Mouse (Mus musculus): ENCODE results near the gene Cstad. TPM values are rescaled to one million over a fixed set of nuclear protein-coding genes. Genes with fewer than 3 reads are reported as not detected.
A peak's percentile ranks its signal among the peaks of the same experiment; 100 is the strongest.

Cstad gene
- polyA plus RNA-seq, 1 experiment from 2014 or later = 0.51 TPM

DNA sequence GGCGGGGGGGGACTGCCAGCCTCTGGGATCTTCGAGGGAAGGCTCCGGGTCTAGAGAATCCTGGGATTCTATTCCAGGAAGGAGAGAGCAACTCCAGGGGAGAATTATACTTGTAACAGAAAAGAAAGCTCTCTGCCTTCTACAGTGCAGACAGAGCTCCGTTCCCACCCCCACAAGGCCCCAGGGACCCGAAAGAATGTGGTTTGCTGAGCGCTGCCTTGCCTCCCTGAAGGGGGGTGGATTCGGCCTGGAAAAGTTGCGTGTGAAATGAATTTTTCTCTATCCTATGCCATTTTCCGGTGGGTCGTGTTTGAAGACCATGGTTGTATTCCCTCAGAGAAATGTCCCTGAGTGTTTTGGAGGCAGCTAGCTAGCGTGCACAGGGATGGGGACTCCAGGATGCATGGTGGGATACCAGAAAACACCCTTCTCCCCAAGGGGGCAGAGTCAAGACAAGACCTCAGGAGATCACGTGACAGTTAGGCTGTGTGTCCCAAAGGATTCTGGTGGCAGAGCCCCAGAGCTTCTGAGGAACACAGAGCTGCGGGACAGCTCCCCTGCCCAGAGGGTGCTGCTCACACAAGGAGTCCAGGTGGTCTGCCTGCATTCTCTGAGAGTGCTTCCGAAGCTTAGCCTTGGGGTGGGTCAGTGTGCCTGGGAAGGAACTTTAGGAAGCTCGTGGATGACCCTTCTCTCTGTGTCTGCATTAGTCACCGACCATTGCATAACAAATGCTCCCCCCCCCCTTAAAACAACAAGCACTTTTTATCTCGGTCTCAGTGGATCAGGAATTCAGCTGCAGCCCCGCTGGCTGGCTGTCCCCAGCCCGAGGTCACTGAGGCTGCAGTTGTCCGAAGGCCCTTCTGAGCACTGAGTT, 6.4 kb downstream of the Cstad start:
- Histone ChIP-seq H3K4me2 (peak overlapping the region; percentile 11), H3K27me3 (no peaks in the 10 kb centered on the region), H3K4me1 (replicated peaks) (peaks cover 55% of the 10 kb centered on the region), H3K4me3 (no peak overlapping the region), H3K9ac (0 out of 2 replicates have a peak overlapping the region, but pooled peaks have one; percentile 2), H3K9me3 (no peaks in the 10 kb centered on the region), H3K27ac (replicated peaks) (peak overlapping the region; percentile 62), H3K36me3 (no peaks in the 10 kb centered on the region)
- ATAC-seq (ENCODE audit: low FRiP score, low read depth) = no peak
- WGBS = 11% methylated on average over 19 of the region's 20 CpGs

DNA sequence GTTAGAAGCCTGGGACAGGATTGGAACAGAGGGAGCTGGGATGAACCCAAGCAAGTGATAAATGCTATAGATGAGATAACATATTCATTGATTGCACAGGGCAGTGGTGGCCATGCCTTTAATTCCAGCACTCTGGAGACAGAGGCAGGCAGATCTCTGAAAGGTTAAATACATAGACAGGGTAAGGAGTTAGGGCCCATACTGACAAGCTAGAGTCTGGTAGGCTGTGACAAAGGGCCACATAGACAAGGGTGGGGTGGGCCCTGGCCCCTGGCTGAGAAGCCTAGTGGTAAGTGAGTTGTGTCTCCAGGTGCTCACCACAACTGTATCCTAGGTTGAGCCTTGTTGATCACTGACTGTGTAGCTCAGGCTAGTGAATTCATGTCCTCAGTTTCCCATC, 7.6 kb downstream of the Cstad start:
- no peaks in the 10 kb centered on the region for H3K9me3 ChIP-seq
- no peak for ATAC-seq (ENCODE audit: low FRiP score, low read depth)
- H3K36me3 ChIP-seq = no peaks in the 10 kb centered on the region
- H3K27me3 ChIP-seq = no peaks in the 10 kb centered on the region
- H3K4me1 ChIP-seq (replicated peaks) = peaks cover 67% of the 10 kb centered on the region
- H3K9ac ChIP-seq = no peak overlapping the region
- no peak overlapping the region for H3K27ac ChIP-seq (replicated peaks)
- no peak overlapping the region for H3K4me3 ChIP-seq
- H3K4me2 ChIP-seq = no peak overlapping the region

GRCm38 (mm10) chr2:30603731-30604130, 8.9 kb downstream of the Cstad start:
- 61% methylated on average over 5 of the region's 5 CpGs for WGBS
- Histone ChIP-seq H3K36me3 (no peaks in the 10 kb centered on the region), H3K4me3 (no peak overlapping the region), H3K27ac (replicated peaks) (no peak overlapping the region), H3K27me3 (no peaks in the 10 kb centered on the region), H3K9ac (no peak overlapping the region), H3K4me1 (replicated peaks) (peaks cover 78% of the 10 kb centered on the region), H3K4me2 (no peak overlapping the region), H3K9me3 (no peaks in the 10 kb centered on the region)
- ATAC-seq (ENCODE audit: low FRiP score, low read depth) = no peak

GRCm38 (mm10) chr2:30604880-30605761, 10.3 kb downstream of the Cstad start:
- Histone ChIP-seq H3K9me3 (no peaks in the 10 kb centered on the region), H3K27ac (replicated peaks) (peak overlapping the region; percentile 80; the same call in 1 of the 2 replicates), H3K9ac (0 out of 2 replicates have a peak overlapping the region, but pooled peaks have one; percentile 6), H3K4me2 (peak overlapping the region; percentile 46), H3K4me1 (replicated peaks) (peaks cover 83% of the 10 kb centered on the region), H3K27me3 (no peaks in the 10 kb centered on the region), H3K36me3 (no peaks in the 10 kb centered on the region), H3K4me3 (no peak overlapping the region)
- WGBS = 3% methylated on average over 32 of the region's 32 CpGs
- ATAC-seq (ENCODE audit: low FRiP score, low read depth) = no peak

- no peak overlapping the region for H3K4me2 ChIP-seq
- peaks cover 78% of the 10 kb centered on the region for H3K4me1 ChIP-seq (replicated peaks)
- H3K9me3 ChIP-seq = no peaks in the 10 kb centered on the region
- no peaks in the 10 kb centered on the region for H3K36me3 ChIP-seq
- peak overlapping the region; percentile 80 for H3K27ac ChIP-seq (replicated peaks)
- no peaks in the 10 kb centered on the region for H3K27me3 ChIP-seq
- no peak overlapping the region for H3K4me3 ChIP-seq
- H3K9ac ChIP-seq = 0 out of 2 replicates have a peak overlapping the region, but pooled peaks have one; percentile 6
- ATAC-seq (ENCODE audit: low FRiP score, low read depth) = no peak
- 19% methylated on average over 6 of the region's 6 CpGs for WGBS
Observed at GRCm38 (mm10) chr2:30605762-30606051, 10.9 kb downstream of the Cstad start.

DNA sequence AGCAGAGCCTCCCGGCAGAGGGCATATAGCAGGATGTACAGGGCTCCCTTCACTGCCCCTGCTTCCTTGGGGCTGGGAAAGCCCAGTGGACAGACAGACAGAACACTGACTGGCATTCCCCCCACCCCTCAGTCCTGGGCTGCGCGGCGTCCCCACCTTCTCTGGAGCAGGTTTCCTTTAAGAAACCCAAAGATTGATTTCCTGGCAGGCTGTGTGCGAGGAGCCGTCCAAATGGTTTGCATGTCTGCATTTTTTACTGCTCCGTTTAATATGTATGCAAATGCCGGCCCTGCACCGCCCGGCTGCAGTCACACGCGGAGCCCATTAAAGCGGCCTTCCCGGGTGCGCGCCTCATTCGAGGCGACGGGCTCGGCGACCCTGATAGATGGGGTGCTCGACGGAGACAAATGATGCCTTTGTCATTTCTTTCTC, 11.8 kb downstream of the Cstad start:
- H3K36me3 ChIP-seq = no peaks in the 10 kb centered on the region
- no peaks in the 10 kb centered on the region for H3K9me3 ChIP-seq
- no peaks in the 10 kb centered on the region for H3K27me3 ChIP-seq
- H3K27ac ChIP-seq (replicated peaks) = peak overlapping the region; percentile 80
- H3K4me1 ChIP-seq (replicated peaks) = peaks cover 68% of the 10 kb centered on the region
- 11% methylated on average over 23 of the region's 23 CpGs for WGBS
- no peak overlapping the region for H3K4me3 ChIP-seq
- peak; percentile 65 for ATAC-seq (ENCODE audit: low FRiP score, low read depth)
- peak overlapping the region; percentile 28 for H3K4me2 ChIP-seq
- H3K9ac ChIP-seq = no peak overlapping the region

GRCm38 (mm10) chr2:30607941-30608340, 13.1 kb downstream of the Cstad start:
- no peak overlapping the region for H3K4me3 ChIP-seq
- peaks cover 60% of the 10 kb centered on the region for H3K4me1 ChIP-seq (replicated peaks)
- no peaks in the 10 kb centered on the region for H3K36me3 ChIP-seq
- H3K9ac ChIP-seq = no peak overlapping the region
- peak overlapping the region; percentile 80 for H3K27ac ChIP-seq (replicated peaks)
- WGBS = 53% methylated on average over 8 of the region's 8 CpGs
- no peaks in the 10 kb centered on the region for H3K9me3 ChIP-seq
- H3K4me2 ChIP-seq = no peak overlapping the region
- ATAC-seq (ENCODE audit: low FRiP score, low read depth) = no peak
- no peaks in the 10 kb centered on the region for H3K27me3 ChIP-seq

GRCm38 (mm10) chr2:30608690-30609201, 13.9 kb downstream of the Cstad start:
- Histone ChIP-seq H3K27ac (replicated peaks) (0 out of 2 replicates have a peak overlapping the region, but pooled peaks have one; percentile 80), H3K4me1 (replicated peaks) (peaks cover 58% of the 10 kb centered on the region), H3K9ac (no peak overlapping the region), H3K4me3 (no peak overlapping the region), H3K36me3 (no peaks in the 10 kb centered on the region), H3K9me3 (no peaks in the 10 kb centered on the region), H3K4me2 (no peak overlapping the region), H3K27me3 (no peaks in the 10 kb centered on the region)
- 40% methylated on average over 10 of the region's 10 CpGs for WGBS
- no peak for ATAC-seq (ENCODE audit: low FRiP score, low read depth)

- Histone ChIP-seq H3K27ac (replicated peaks) (peak overlapping the region; percentile 79), H3K9ac (peak overlapping the region; percentile 28), H3K27me3 (no peaks in the 10 kb centered on the region), H3K4me1 (replicated peaks) (peaks cover 24% of the 10 kb centered on the region), H3K4me2 (peak overlapping the region; percentile 47), H3K9me3 (no peaks in the 10 kb centered on the region), H3K36me3 (no peaks in the 10 kb centered on the region), H3K4me3 (peak overlapping the region; percentile 15)
- ATAC-seq (ENCODE audit: low FRiP score, low read depth) = 0 out of 2 replicates have a peak, but pooled peaks have one; percentile 49
- WGBS = 0% methylated on average over 18 of the region's 18 CpGs
Observed at GRCm38 (mm10) chr2:30613574-30613973, 18.7 kb downstream of the Cstad start.

DNA sequence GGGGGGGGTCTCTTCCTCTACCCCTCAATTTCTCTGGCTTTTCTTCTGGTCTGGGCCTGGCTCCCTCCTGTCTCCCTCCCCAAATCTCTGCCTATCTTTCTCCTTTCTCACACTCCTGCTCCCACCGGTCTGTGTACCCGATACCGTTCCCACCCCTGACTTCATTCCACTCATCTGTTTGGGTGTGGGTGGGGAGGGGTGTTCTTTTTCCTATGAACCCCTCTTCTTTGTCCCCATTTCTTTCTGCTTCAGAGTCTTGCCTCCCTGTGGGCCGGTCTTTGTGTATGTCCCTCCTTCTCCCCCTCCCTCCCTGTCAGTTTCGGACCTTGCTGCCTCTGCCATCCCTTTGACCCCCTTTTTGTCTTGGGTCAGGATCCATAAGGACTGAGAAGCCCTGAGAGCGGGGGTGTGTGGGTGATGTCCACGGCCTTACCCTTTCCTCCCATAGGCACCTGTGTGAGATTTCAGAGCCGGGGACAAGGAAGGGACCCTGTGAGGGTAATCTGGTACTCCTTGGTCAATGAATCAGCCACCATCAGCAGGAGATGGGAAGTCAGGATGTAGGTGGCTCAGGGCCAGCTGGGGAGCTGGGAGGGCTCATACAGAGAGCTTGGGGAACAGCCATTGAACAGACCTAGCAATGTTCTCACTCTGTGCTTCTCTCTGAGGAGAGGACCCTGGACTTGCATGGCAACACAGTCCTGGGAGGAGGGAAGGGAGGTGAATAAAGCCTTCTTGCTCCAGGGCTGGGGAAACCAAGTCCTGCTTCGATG, 19.5 kb downstream of the Cstad start:
- WGBS = 24% methylated on average over 9 of the region's 9 CpGs
- H3K4me3 ChIP-seq = no peak overlapping the region; the same call in 1 of the 2 replicates

GRCm38 (mm10) chr2:30615869-30616268, 21.0 kb downstream of the Cstad start:
- H3K4me3 ChIP-seq = no peak overlapping the region
- H3K27ac ChIP-seq (replicated peaks) = no peak overlapping the region
- H3K9me3 ChIP-seq = no peaks in the 10 kb centered on the region
- H3K9ac ChIP-seq = no peak overlapping the region
- no peak for ATAC-seq (ENCODE audit: low FRiP score, low read depth)
- H3K27me3 ChIP-seq = no peaks in the 10 kb centered on the region
- H3K4me1 ChIP-seq (replicated peaks) = peaks cover 22% of the 10 kb centered on the region
- H3K36me3 ChIP-seq = no peaks in the 10 kb centered on the region
- 91% methylated on average over 2 of the region's 2 CpGs for WGBS
- H3K4me2 ChIP-seq = no peak overlapping the region

More for the DNA sequence above, 19.5 kb downstream of the Cstad start:
- Histone ChIP-seq H3K9ac (peak overlapping the region; percentile 28), H3K27ac (replicated peaks) (peak overlapping the region; percentile 79), H3K36me3 (no peaks in the 10 kb centered on the region), H3K9me3 (no peaks in the 10 kb centered on the region), H3K4me1 (replicated peaks) (peaks cover 22% of the 10 kb centered on the region), H3K4me2 (peak overlapping the region; percentile 47), H3K27me3 (no peaks in the 10 kb centered on the region)
- ATAC-seq (ENCODE audit: low FRiP score, low read depth) = peak; percentile 28; the same call in 1 of the 2 replicates

Data from hindbrain, embryonic 15.5 days (tissue).